ENCODE assay signal across 13 mouse cellular contexts in the genomic region with DNA sequence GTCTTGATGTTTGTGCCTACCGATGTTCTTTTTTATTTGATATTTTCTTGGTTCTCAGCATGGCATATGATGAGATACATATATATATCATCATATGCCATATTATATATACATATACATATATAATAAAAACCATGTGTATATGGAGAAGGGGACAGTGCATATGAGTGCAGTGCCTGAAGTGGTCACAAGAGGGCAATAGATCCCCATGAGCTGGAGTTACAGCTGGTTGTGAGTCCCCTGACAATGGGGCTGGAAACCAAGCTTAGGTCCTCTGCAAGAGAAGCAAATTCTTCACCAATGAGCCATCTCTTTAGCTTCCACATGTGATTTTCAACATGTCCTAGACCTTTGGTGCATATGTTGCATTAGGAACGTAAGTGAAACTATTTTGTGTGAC. TPM values are rescaled to one million over a fixed set of nuclear protein-coding genes. Genes with fewer than 3 reads are reported as not detected.
DNase-seq lines count a peak whose midpoint lies in the region; ATAC-seq and TF ChIP-seq lines count a peak whose summit lies in the region.
"Had no signal": no experiment of that assay in that cellular context is flagged by ENCODE, and none has a peak within 500 bp of the region (broad histone marks: within the 10 kb centered on the region; RNA-seq: fewer than 3 reads in every experiment).

No protein-coding gene starts in this region.

- H3K9me3 ChIP-seq in liver, postnatal 0 days (ENCODE audit: low read length), result no peaks in the 10 kb centered on the region
- H3K9me3 ChIP-seq in liver, embryonic 11.5 days (ENCODE audit: control insufficient read depth, low read length), result no peaks in the 10 kb centered on the region
- H3K9me3 ChIP-seq in intestine, embryonic 16.5 days (ENCODE audit: control insufficient read depth, low read length), result peaks cover 4% of the 10 kb centered on the region; the same call in 1 of the 2 replicates
- H3K9me3 ChIP-seq: liver, embryonic 15.5 days had no signal

- no peak overlapping the region for H3K27ac ChIP-seq in liver, postnatal 0 days (ENCODE audit: low read depth)
- no peak overlapping the region for H3K27ac ChIP-seq in liver, embryonic 11.5 days (ENCODE audit: low read depth, low read length)
- H3K27ac ChIP-seq in bone marrow macrophage, adult 2 months (ENCODE audit: insufficient read depth, low read depth, low read length), result no peak overlapping the region
- no peak overlapping the region for H3K27ac ChIP-seq in intestine, embryonic 16.5 days (ENCODE audit: low read length)
- H3K27ac ChIP-seq: liver, embryonic 15.5 days; neural tube, embryonic 12.5 days had no signal

- no peaks in the 10 kb centered on the region for H3K4me1 ChIP-seq in liver, postnatal 0 days (ENCODE audit: insufficient read depth)
- H3K4me1 ChIP-seq in liver, embryonic 11.5 days (replicated peaks; ENCODE audit: control insufficient read depth, insufficient read depth, low read length), result no peaks in the 10 kb centered on the region
- H3K4me1 ChIP-seq in bone marrow macrophage, adult 2 months (ENCODE audit: control insufficient read depth, insufficient read depth, low read length), result no peaks in the 10 kb centered on the region
- no peaks in the 10 kb centered on the region for H3K4me1 ChIP-seq in intestine, embryonic 16.5 days (ENCODE audit: control insufficient read depth, insufficient read depth, low read length)
- H3K4me1 ChIP-seq: liver, embryonic 15.5 days had no signal

- H3K36me3 ChIP-seq in liver, postnatal 0 days (replicated peaks; ENCODE audit: insufficient read depth, low read length), result no peaks in the 10 kb centered on the region
- no peaks in the 10 kb centered on the region for H3K36me3 ChIP-seq in liver, embryonic 11.5 days (ENCODE audit: control insufficient read depth, insufficient read depth, low read length)
- no peaks in the 10 kb centered on the region for H3K36me3 ChIP-seq in splenic B cell, adult 2 months (ENCODE audit: control insufficient read depth, insufficient read depth, low read length, poor library complexity, severe bottlenecking)
- H3K36me3 ChIP-seq in intestine, embryonic 16.5 days (ENCODE audit: control insufficient read depth, insufficient read depth, low read length), result no peaks in the 10 kb centered on the region
- H3K36me3 ChIP-seq: liver, embryonic 15.5 days; neural tube, embryonic 12.5 days had no signal

- no peaks in the 10 kb centered on the region for H3K27me3 ChIP-seq in liver, postnatal 0 days (ENCODE audit: insufficient read depth, low read length)
- H3K27me3 ChIP-seq in liver, embryonic 11.5 days (replicated peaks; ENCODE audit: control insufficient read depth, insufficient read depth, low read length), result no peaks in the 10 kb centered on the region
- H3K27me3 ChIP-seq in splenic B cell, adult 2 months (ENCODE audit: control insufficient read depth, insufficient read depth, low read length, poor library complexity, severe bottlenecking), result no peaks in the 10 kb centered on the region
- no peaks in the 10 kb centered on the region for H3K27me3 ChIP-seq in intestine, embryonic 16.5 days (replicated peaks; ENCODE audit: control insufficient read depth, insufficient read depth, low read length)
- H3K27me3 ChIP-seq: liver, embryonic 15.5 days; neural tube, embryonic 12.5 days had no signal

- no peak for TF ChIP-seq EP300 in liver, postnatal 0 days (IDR thresholded peaks at IDR 0.05; ENCODE audit: low read depth)

- H3K4me2 ChIP-seq in liver, postnatal 0 days (ENCODE audit: low read depth, low read length), result no peak overlapping the region
- H3K4me2 ChIP-seq in liver, embryonic 11.5 days, result no peak overlapping the region
- no peak overlapping the region for H3K4me2 ChIP-seq in intestine, embryonic 16.5 days (ENCODE audit: low read depth, low read length)
- H3K4me2 ChIP-seq: heart, embryonic 11.5 days; liver, embryonic 15.5 days; neural tube, embryonic 12.5 days had no signal

- WGBS in liver, postnatal 0 days (ENCODE audit: insufficient replicate concordance), result 86% methylated on average over 2 of the region's 2 CpGs
- WGBS in liver, embryonic 11.5 days, result 90% methylated on average over 2 of the region's 2 CpGs
- 88% methylated on average over 2 of the region's 2 CpGs for WGBS in intestine, embryonic 16.5 days

- DNase-seq in adrenal gland, postnatal 14 days, result peak; percentile 29
- no peak for DNase-seq in adrenal gland, postnatal 4 days (ENCODE audit: low spot score in 2 of 2)
- DNase-seq in liver, postnatal 0 days, result no peak
- DNase-seq in liver, embryonic 11.5 days (ENCODE audit: low spot score), result no peak
- peak; percentile 77 for DNase-seq in splenic B cell, adult 2 months (ENCODE audit: low read depth, low spot score)
- no peak for DNase-seq in embryo, embryonic 9.5 days (ENCODE audit: extremely low spot score)
- DNase-seq: right cerebral cortex, postnatal 4 days had no signal

- H3K9ac ChIP-seq in liver, postnatal 0 days (replicated peaks), result no peak overlapping the region
- no peak overlapping the region for H3K9ac ChIP-seq in liver, embryonic 11.5 days (ENCODE audit: low read depth, low read length)
- no peak overlapping the region for H3K9ac ChIP-seq in intestine, embryonic 16.5 days (ENCODE audit: low read depth, low read length)
- H3K9ac ChIP-seq: liver, embryonic 15.5 days; neural tube, embryonic 12.5 days had no signal

- ATAC-seq in liver, postnatal 0 days, result no peak
- no peak for ATAC-seq in liver, embryonic 11.5 days (replicated peaks; ENCODE audit: low FRiP score)
- ATAC-seq in intestine, embryonic 16.5 days, result no peak

- no peak overlapping the region for H3K4me3 ChIP-seq in liver, postnatal 0 days (ENCODE audit: low read depth, low read length)
- H3K4me3 ChIP-seq in liver, embryonic 11.5 days (ENCODE audit: low read depth, low read length), result no peak overlapping the region
- no peak overlapping the region for H3K4me3 ChIP-seq in bone marrow macrophage, adult 2 months (ENCODE audit: insufficient read depth, low read length)
- H3K4me3 ChIP-seq in intestine, embryonic 16.5 days (ENCODE audit: low read length), result no peak overlapping the region
- H3K4me3 ChIP-seq: erythroblast, embryonic 14.5 days; liver, embryonic 15.5 days; neural tube, embryonic 12.5 days had no signal

- peak; percentile 67 for TF ChIP-seq CTCF in liver, postnatal 0 days (IDR thresholded peaks at IDR 0.05; ENCODE audit: low read depth)
- TF ChIP-seq CTCF in bone marrow macrophage, adult 2 months (IDR thresholded peaks at IDR 0.05; ENCODE audit: low read depth, low read length), result peak; percentile 57; the same call in 1 of the 2 replicates

- no peak for TF ChIP-seq POLR2A in bone marrow macrophage, adult 2 months (IDR thresholded peaks at IDR 0.05; ENCODE audit: borderline replicate concordance, low read depth, low read length)

RNA-seq across cellular contexts. Expression of a gene that starts 21.7 kb away (rescaled TPM):
- total RNA-seq in adrenal gland, postnatal 14 days (2021), result 6.3 and 7.2 TPM in 2 replicates
- total RNA-seq in adrenal gland, postnatal 4 days (2021), result 10 to 100 TPM; 14.5 to 16.6 TPM
- polyA plus RNA-seq in liver, postnatal 0 days (2015; fragmentation: Nextera tagmentation; extraction: Ambion mirVana), result 0.63 TPM in 2 replicates
- 4.7 and 5.2 TPM in 2 replicates for polyA plus RNA-seq in liver, embryonic 11.5 days (2014; fragmentation: Nextera tagmentation; extraction: Ambion mirVana)
- 0.82 and 0.96 TPM in 2 replicates for polyA plus RNA-seq in bone marrow macrophage, adult 2 months (2012; ENCODE audit: insufficient read depth, insufficient read length, missing spikeins)
- 8.1 and 8.2 TPM in 2 replicates for polyA plus RNA-seq in intestine, embryonic 16.5 days (2015; fragmentation: Nextera tagmentation; extraction: Ambion mirVana)
- polyA plus RNA-seq: erythroblast, embryonic 14.5 days had no signal

Comparison
In these comparisons a context has a peak if more than half of its experiments do, and no peak if none do; other contexts are left out.
1. DNase-seq: peak in adrenal gland, postnatal 14 days (single experiment) and splenic B cell, adult 2 months (single experiment); none in adrenal gland, postnatal 4 days (0 of 2), liver, postnatal 0 days (single experiment), liver, embryonic 11.5 days (single experiment) and embryo, embryonic 9.5 days (single experiment).